12 mouse cellular contexts compared by ENCODE assay signal in genomic region chr9:30950592-30950991, GRCm38 (mm10). TPM values are rescaled to one million over a fixed set of nuclear protein-coding genes. Genes with fewer than 3 reads are reported as not detected.
DNase-seq lines count a peak whose midpoint lies in the region; ATAC-seq and TF ChIP-seq lines count a peak whose summit lies in the region.
"Had no signal": no experiment of that assay in that cellular context is flagged by ENCODE, and none has a peak within 500 bp of the region (broad histone marks: within the 10 kb centered on the region; RNA-seq: fewer than 3 reads in every experiment).

No protein-coding gene starts in this region.

- H3K9me3 ChIP-seq in kidney, postnatal 0 days (replicated peaks; ENCODE audit: low read length): no peaks in the 10 kb centered on the region
- no peaks in the 10 kb centered on the region for H3K9me3 ChIP-seq in kidney, embryonic 16.5 days (ENCODE audit: low read length)
- H3K9me3 ChIP-seq in stomach, postnatal 0 days (ENCODE audit: control insufficient read depth, low read length): no peaks in the 10 kb centered on the region
- H3K9me3 ChIP-seq: hindbrain, embryonic 12.5 days had no signal

- no peak overlapping the region for H3K9ac ChIP-seq in kidney, postnatal 0 days (ENCODE audit: low read depth, low read length)
- H3K9ac ChIP-seq in kidney, embryonic 16.5 days (replicated peaks; ENCODE audit: low read length): no peak overlapping the region
- no peak overlapping the region for H3K9ac ChIP-seq in stomach, postnatal 0 days (ENCODE audit: low read length)
- H3K9ac ChIP-seq: hindbrain, embryonic 12.5 days had no signal

- TF ChIP-seq EP300 in stomach, postnatal 0 days (optimal IDR thresholded peaks at IDR 0.05): no peak

- no peak overlapping the region for H3K27ac ChIP-seq in kidney, postnatal 0 days
- no peak overlapping the region for H3K27ac ChIP-seq in kidney, embryonic 16.5 days (ENCODE audit: low read length)
- H3K27ac ChIP-seq in stomach, postnatal 0 days (replicated peaks): no peak overlapping the region
- H3K27ac ChIP-seq: hindbrain, embryonic 12.5 days had no signal

- TF ChIP-seq CTCF in kidney, postnatal 0 days (IDR thresholded peaks at IDR 0.05; ENCODE audit: low read depth): no peak
- no peak for TF ChIP-seq CTCF in stomach, postnatal 0 days (IDR thresholded peaks at IDR 0.05; ENCODE audit: low read depth)

- no peaks in the 10 kb centered on the region for H3K27me3 ChIP-seq in kidney, postnatal 0 days (ENCODE audit: insufficient read depth, low read length)
- peaks cover under 1% of the 10 kb centered on the region; the same call in 1 of the 2 replicates for H3K27me3 ChIP-seq in kidney, embryonic 16.5 days (ENCODE audit: insufficient read depth, low read length)
- H3K27me3 ChIP-seq in stomach, postnatal 0 days (ENCODE audit: control insufficient read depth, insufficient read depth, low read length): no peaks in the 10 kb centered on the region

- H3K36me3 ChIP-seq in kidney, postnatal 0 days (ENCODE audit: insufficient read depth, low read length): no peaks in the 10 kb centered on the region
- no peaks in the 10 kb centered on the region for H3K36me3 ChIP-seq in kidney, embryonic 16.5 days (ENCODE audit: insufficient read depth, low read length)
- H3K36me3 ChIP-seq in stomach, postnatal 0 days (ENCODE audit: control insufficient read depth, insufficient read depth, low read length): no peaks in the 10 kb centered on the region
- H3K36me3 ChIP-seq: hindbrain, embryonic 12.5 days had no signal

- no peak overlapping the region for H3K4me2 ChIP-seq in kidney, postnatal 0 days (ENCODE audit: low read length)
- H3K4me2 ChIP-seq in kidney, embryonic 16.5 days (replicated peaks; ENCODE audit: low read depth, low read length): no peak overlapping the region
- no peak overlapping the region for H3K4me2 ChIP-seq in stomach, postnatal 0 days (replicated peaks; ENCODE audit: low read depth)
- H3K4me2 ChIP-seq: hindbrain, embryonic 12.5 days had no signal

- H3K4me1 ChIP-seq in kidney, postnatal 0 days (replicated peaks; ENCODE audit: insufficient read depth, low read length): no peaks in the 10 kb centered on the region
- H3K4me1 ChIP-seq in kidney, embryonic 16.5 days (ENCODE audit: insufficient read depth, low read length): no peaks in the 10 kb centered on the region; the same call in 1 of the 2 replicates
- H3K4me1 ChIP-seq in stomach, postnatal 0 days (replicated peaks; ENCODE audit: control insufficient read depth, insufficient read depth): no peaks in the 10 kb centered on the region

- no peak for ATAC-seq in kidney, postnatal 0 days (replicated peaks; ENCODE audit: low FRiP score, low read depth)
- ATAC-seq in kidney, embryonic 16.5 days (ENCODE audit: low FRiP score, low TSS enrichment): no peak
- ATAC-seq in stomach, postnatal 0 days (ENCODE audit: low FRiP score, low TSS enrichment): no peak

- 62% methylated on average over 4 of the region's 4 CpGs for WGBS in kidney, postnatal 0 days
- 66% methylated on average over 4 of the region's 4 CpGs for WGBS in kidney, embryonic 16.5 days
- 46% methylated on average over 4 of the region's 4 CpGs for WGBS in stomach, postnatal 0 days

- DNase-seq in cerebellum, postnatal 25 days: peak; percentile 20 to 39
- no peak for DNase-seq in cerebellum, adult 8-10 months
- peak; percentile 32 for DNase-seq in kidney, postnatal 0 days (ENCODE audit: low spot score)
- peak; percentile 69 for DNase-seq in Muller cell, postnatal 12 days (ENCODE audit: inconsistent ontology term)
- peak; percentile 50 to 63 for DNase-seq in kidney, postnatal 4 days
- DNase-seq in thymus, postnatal 10 days (ENCODE audit: low spot score in 2 of 2): no peak
- DNase-seq in stomach, postnatal 0 days (ENCODE audit: low spot score): no peak
- DNase-seq: layer of hippocampus, postnatal 36 days had no signal

- no peak overlapping the region for H3K4me3 ChIP-seq in kidney, postnatal 0 days (replicated peaks; ENCODE audit: low read depth, low read length)
- no peak overlapping the region for H3K4me3 ChIP-seq in kidney, embryonic 16.5 days (ENCODE audit: low read length)
- H3K4me3 ChIP-seq in stomach, postnatal 0 days (ENCODE audit: low read depth, low read length): no peak overlapping the region
- H3K4me3 ChIP-seq: hindbrain, embryonic 12.5 days had no signal

RNA-seq across cellular contexts. Expression of gene Adamts8, which starts 8.2 kb away (rescaled TPM):
- polyA plus RNA-seq in kidney, postnatal 0 days (2015; fragmentation: Nextera tagmentation; extraction: Ambion mirVana): 0.66 and 0.80 TPM in 2 replicates
- 0.59 and 0.76 TPM in 2 replicates for polyA plus RNA-seq in kidney, embryonic 16.5 days (2015; fragmentation: Nextera tagmentation; extraction: Ambion mirVana)
- 7.8 and 8.8 TPM in 2 replicates for polyA plus RNA-seq in stomach, postnatal 0 days (2015; fragmentation: Nextera tagmentation; extraction: Ambion mirVana)
- polyA plus RNA-seq: C2C12; liver, adult 2 months had no signal

RNA-seq across cellular contexts. Expression of gene Adamts15, which starts 28.3 kb away (rescaled TPM):
- polyA plus RNA-seq in kidney, postnatal 0 days (2015; fragmentation: Nextera tagmentation; extraction: Ambion mirVana): 4.9 and 5.8 TPM in 2 replicates
- polyA plus RNA-seq in kidney, embryonic 16.5 days (2015; fragmentation: Nextera tagmentation; extraction: Ambion mirVana): 9.2 and 9.8 TPM in 2 replicates
- 1.9 and 2.6 TPM in 2 replicates for polyA plus RNA-seq in stomach, postnatal 0 days (2015; fragmentation: Nextera tagmentation; extraction: Ambion mirVana)
- polyA plus RNA-seq: C2C12 had no signal

Comparison
In these comparisons a context has a peak if more than half of its experiments do, and no peak if none do; other contexts are left out.
1. DNase-seq: peak in cerebellum, postnatal 25 days (2 of 2), kidney, postnatal 0 days (single experiment), Muller cell, postnatal 12 days (single experiment) and kidney, postnatal 4 days (2 of 2); none in cerebellum, adult 8-10 months (single experiment), thymus, postnatal 10 days (0 of 2) and stomach, postnatal 0 days (single experiment).